Mouse (Mus musculus): ENCODE data around the gene Mbnl1. TPM values are rescaled to one million over a fixed set of nuclear protein-coding genes. Genes with fewer than 3 reads are reported as not detected.

Mbnl1 gene
- total and polyA plus RNA-seq, 3 experiments, result 174 to 332 (median 249) TPM

DNA sequence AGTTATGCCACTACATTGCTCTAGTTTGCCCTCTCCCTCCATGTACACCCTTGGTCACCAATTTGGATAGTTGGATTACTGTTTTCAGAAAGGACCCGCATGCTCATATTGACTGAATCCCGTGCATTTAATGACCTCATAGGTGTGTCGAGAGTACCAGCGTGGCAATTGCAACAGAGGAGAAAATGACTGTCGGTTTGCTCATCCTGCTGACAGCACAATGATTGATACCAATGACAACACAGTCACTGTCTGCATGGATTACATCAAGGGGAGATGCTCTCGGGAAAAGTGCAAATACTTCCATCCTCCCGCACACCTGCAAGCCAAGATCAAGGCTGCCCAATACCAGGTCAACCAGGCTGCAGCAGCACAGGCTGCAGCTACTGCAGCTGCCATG is 140.5 kb downstream of the Mbnl1 start:
- DNase-seq (ENCODE audit: extremely low read depth), result no peak
- in situ Hi-C loops (cut with MboI; ENCODE audit: low pct_ligation_motif_present, low pct_unique_long_range_greater_than_20kb, low sequenced_read_pairs), result no loop called here
- dilution Hi-C loops (cut with MboI; ENCODE audit: extremely low pct_ligation_motif_present, extremely low pct_unique_long_range_greater_than_20kb, low sequenced_read_pairs), result no loop called here
- Histone ChIP-seq H3K27ac (ENCODE audit: insufficient read depth, low read depth) (no peak overlapping the region), H3K27me3 (replicated peaks) (no peaks in the 10 kb centered on the region), H3K36me3 (replicated peaks in 1 of 2; ENCODE audit: control insufficient read depth in 1 of 2, insufficient read depth in 1 of 2, low read length in 1 of 2) (peaks cover 27 to 46% of the 10 kb centered on the region in 2 experiments), H3K9me3 (replicated peaks; ENCODE audit: low read length) (no peaks in the 10 kb centered on the region), H3K4me3 (replicated peaks in 1 of 3; ENCODE audit: low read depth in 2 of 3, low read length in 2 of 3, poor library complexity in 1 of 3) (no peak overlapping the region), H3K4me1 (ENCODE audit: control insufficient read depth in 1 of 2, insufficient read depth in 2 of 2) (peaks cover 5 to 52% of the 10 kb centered on the region in 2 experiments; a peak in 3 of 4 replicates), H3K4me2 (ENCODE audit: insufficient read depth, low read depth, poor library complexity, severe bottlenecking) (no peak overlapping the region), H3K79me2 (replicated peaks; ENCODE audit: control insufficient read depth, extremely low read depth, insufficient read depth, poor library complexity, severe bottlenecking) (peaks cover 25% of the 10 kb centered on the region), H3K9ac (ENCODE audit: insufficient read depth, low read depth) (no peak overlapping the region)
- no peak for TF ChIP-seq KAT2A (IDR thresholded peaks at IDR 0.05; ENCODE audit: insufficient replicate concordance, low read length)
- no peak for TF ChIP-seq UBTF (IDR thresholded peaks at IDR 0.05; ENCODE audit: low read depth, low read length)
- no peak for TF ChIP-seq TCF12 (IDR thresholded peaks at IDR 0.05; ENCODE audit: low read depth, low read length)
- TF ChIP-seq MEF2A (IDR thresholded peaks at IDR 0.05; ENCODE audit: borderline replicate concordance, low read depth, low read length), result no peak
- no peak for TF ChIP-seq TBP (conservative IDR thresholded peaks at IDR 0.05; ENCODE audit: low read depth, low read length)
- no peak for TF ChIP-seq ZNF384 (IDR thresholded peaks at IDR 0.05; ENCODE audit: low read depth, low read length)
- TF ChIP-seq MAFK (IDR thresholded peaks at IDR 0.05; ENCODE audit: insufficient replicate concordance, low read length), result no peak
- no peak for TF ChIP-seq ETS1 (conservative IDR thresholded peaks at IDR 0.05; ENCODE audit: low read depth, low read length)
- no peak for TF ChIP-seq JUN (IDR thresholded peaks at IDR 0.05; ENCODE audit: insufficient read depth, low read depth, low read length)
- no peak for TF ChIP-seq NRF1 (IDR thresholded peaks at IDR 0.05; ENCODE audit: low read depth, low read length)
- no peak for TF ChIP-seq IRF4 (IDR thresholded peaks at IDR 0.05; ENCODE audit: low read depth, low read length)
- no peak for TF ChIP-seq MAX (IDR thresholded peaks at IDR 0.05; ENCODE audit: low read length)
- no peak for TF ChIP-seq BHLHE40 (IDR thresholded peaks at IDR 0.05; ENCODE audit: low read depth, low read length)
- TF ChIP-seq SMC3 (IDR thresholded peaks at IDR 0.05; ENCODE audit: low read depth, low read length), result no peak
- no peak for TF ChIP-seq POLR2AphosphoS2 (IDR thresholded peaks at IDR 0.05; ENCODE audit: low read depth, low read length)
- TF ChIP-seq MYC (IDR thresholded peaks at IDR 0.05; ENCODE audit: low read depth, low read length), result no peak
- TF ChIP-seq GABPA (IDR thresholded peaks at IDR 0.05; ENCODE audit: insufficient replicate concordance, low read depth, low read length), result no peak

DNA sequence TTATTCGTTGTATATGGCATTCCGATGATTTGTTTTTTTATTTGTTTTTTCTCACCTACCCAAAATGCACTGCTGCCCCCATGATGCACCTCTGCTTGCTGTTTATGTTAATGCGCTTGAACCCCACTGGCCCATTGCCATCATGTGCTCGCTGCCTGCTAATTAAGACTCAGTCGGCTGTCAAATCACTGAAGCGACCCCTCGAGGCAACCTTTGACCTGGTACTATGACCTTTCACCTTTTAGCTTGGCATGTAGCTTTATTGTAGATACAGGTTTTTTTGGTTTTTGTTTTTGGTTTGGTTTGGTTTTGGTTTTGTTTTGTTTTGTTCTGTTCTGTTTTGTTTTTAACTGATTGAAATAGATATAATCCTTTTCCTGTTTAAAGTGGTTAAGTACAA is 141.9 kb downstream of the Mbnl1 start:
- Histone ChIP-seq H3K9me3 (replicated peaks; ENCODE audit: low read length) (no peaks in the 10 kb centered on the region), H3K27me3 (replicated peaks) (no peaks in the 10 kb centered on the region), H3K4me1 (ENCODE audit: control insufficient read depth in 1 of 2, insufficient read depth in 2 of 2) (peaks cover 5 to 52% of the 10 kb centered on the region in 2 experiments; a peak in 3 of 4 replicates), H3K9ac (ENCODE audit: insufficient read depth, low read depth) (no peak overlapping the region), H3K4me3 (replicated peaks in 1 of 3; ENCODE audit: low read depth in 2 of 3, low read length in 2 of 3, poor library complexity in 1 of 3) (no peak overlapping the region), H3K27ac (ENCODE audit: insufficient read depth, low read depth) (no peak overlapping the region), H3K36me3 (replicated peaks in 1 of 2; ENCODE audit: control insufficient read depth in 1 of 2, insufficient read depth in 1 of 2, low read length in 1 of 2) (peaks cover 33 to 55% of the 10 kb centered on the region in 2 experiments), H3K79me2 (replicated peaks; ENCODE audit: control insufficient read depth, extremely low read depth, insufficient read depth, poor library complexity, severe bottlenecking) (peaks cover 23% of the 10 kb centered on the region), H3K4me2 (ENCODE audit: insufficient read depth, low read depth, poor library complexity, severe bottlenecking) (no peak overlapping the region)
- in situ Hi-C loops (cut with MboI; ENCODE audit: low pct_ligation_motif_present, low pct_unique_long_range_greater_than_20kb, low sequenced_read_pairs) (no loop called here), dilution Hi-C loops (cut with MboI; ENCODE audit: extremely low pct_ligation_motif_present, extremely low pct_unique_long_range_greater_than_20kb, low sequenced_read_pairs) (no loop called here)
- DNase-seq (ENCODE audit: extremely low read depth), result no peak
- TF ChIP-seq USF1 (IDR thresholded peaks at IDR 0.05; ENCODE audit: low read depth, low read length), result peak; percentile 30; the same call in 1 of the 2 replicates
- no peak for TF ChIP-seq TCF12 (IDR thresholded peaks at IDR 0.05; ENCODE audit: low read depth, low read length)

All from CH12.LX (cell line).